Mouse (Mus musculus): ENCODE data around the gene Gm11213. TPM values are rescaled to one million over a fixed set of nuclear protein-coding genes. Genes with fewer than 3 reads are reported as not detected.

Gm11213 gene
- total RNA-seq, 2 experiments from 2014 or later, result not detected

- intact Hi-C loops (cut with DNase I), result no loop called here
- DNase-seq, result no peak
These were observed 22.5 kb downstream of the Gm11213 start for GRCm38 (mm10) chr4:63582580-63582979.

- DNase-seq, result no peak
- intact Hi-C loops (cut with DNase I), result no loop called here
These were observed 25.0 kb downstream of the Gm11213 start for GRCm38 (mm10) chr4:63580078-63580477.

- intact Hi-C loops (cut with DNase I), result no loop called here
- no peak for DNase-seq
These were observed 25.4 kb downstream of the Gm11213 start for GRCm38 (mm10) chr4:63579649-63580048.

GRCm38 (mm10) chr4:63572621-63573020 is 32.4 kb downstream of the Gm11213 start:
- no peak for DNase-seq
- intact Hi-C loops (cut with DNase I), result no loop called here

GRCm38 (mm10) chr4:63570208-63570781 is 34.8 kb downstream of the Gm11213 start:
- no peak for DNase-seq
- intact Hi-C loops (cut with DNase I), result no loop called here

DNA sequence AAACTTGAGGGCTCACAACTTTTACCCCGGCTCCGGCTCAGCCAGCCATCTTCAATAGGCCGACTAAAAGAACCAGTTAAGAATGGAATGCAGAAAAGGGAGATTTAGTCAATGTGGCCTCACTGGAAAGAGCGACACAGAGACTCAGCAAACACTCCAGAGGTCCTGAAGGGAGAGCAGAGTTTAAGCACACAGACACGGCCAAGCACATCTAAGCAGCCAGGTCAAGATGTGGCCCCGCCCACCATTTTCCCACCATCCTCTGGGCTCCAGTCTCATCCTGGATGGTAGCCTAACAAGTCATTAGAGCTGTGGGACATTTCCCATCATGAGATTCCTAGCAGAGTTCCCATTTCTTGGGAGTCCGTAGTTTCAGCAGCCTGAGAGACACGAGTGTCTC is 35.7 kb downstream of the Gm11213 start:
- DNase-seq, result no peak
- intact Hi-C loops (cut with DNase I), result no loop called here

DNA sequence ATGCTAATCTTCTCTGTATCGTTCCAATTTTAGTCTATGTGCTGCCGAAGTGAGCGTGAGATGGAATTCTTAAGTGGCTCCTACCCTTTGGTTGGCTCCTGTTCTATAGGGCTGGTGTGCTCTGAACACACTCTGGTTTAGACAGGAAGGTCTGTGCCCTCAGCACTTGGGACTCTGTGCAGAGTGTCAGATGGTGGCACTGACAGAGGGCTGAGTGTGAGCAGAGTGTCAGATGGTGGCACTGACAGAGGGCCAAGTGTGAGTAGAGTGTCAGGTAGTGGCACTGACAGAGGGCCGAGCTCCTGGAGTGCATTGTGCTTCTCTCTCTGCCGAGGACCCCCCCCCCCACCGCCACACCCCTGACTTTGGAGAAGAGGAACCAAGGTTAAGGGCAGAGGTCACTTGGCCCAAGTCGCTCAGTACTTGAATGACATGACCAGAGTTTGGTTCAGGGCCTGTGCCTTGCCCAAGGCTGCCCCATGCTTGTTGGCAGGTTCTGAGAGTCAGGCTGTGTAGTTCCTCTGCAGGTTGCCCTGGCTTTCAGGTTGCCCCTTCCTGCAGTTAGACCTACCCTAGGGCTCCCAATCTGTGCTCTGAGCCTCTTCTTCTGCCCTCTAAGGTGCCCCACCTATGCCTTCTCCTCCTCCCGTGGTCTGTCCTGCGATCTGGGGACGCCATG is 37.2 kb downstream of the Gm11213 start:
- DNase-seq, result no peak
- intact Hi-C loops (cut with DNase I), result no loop called here

GRCm38 (mm10) chr4:63562742-63563141 is 42.3 kb downstream of the Gm11213 start:
- no peak for DNase-seq
- intact Hi-C loops (cut with DNase I), result no loop called here

GRCm38 (mm10) chr4:63561861-63562675 is 43.0 kb downstream of the Gm11213 start:
- no peak for DNase-seq
- intact Hi-C loops (cut with DNase I), result no loop called here

DNA sequence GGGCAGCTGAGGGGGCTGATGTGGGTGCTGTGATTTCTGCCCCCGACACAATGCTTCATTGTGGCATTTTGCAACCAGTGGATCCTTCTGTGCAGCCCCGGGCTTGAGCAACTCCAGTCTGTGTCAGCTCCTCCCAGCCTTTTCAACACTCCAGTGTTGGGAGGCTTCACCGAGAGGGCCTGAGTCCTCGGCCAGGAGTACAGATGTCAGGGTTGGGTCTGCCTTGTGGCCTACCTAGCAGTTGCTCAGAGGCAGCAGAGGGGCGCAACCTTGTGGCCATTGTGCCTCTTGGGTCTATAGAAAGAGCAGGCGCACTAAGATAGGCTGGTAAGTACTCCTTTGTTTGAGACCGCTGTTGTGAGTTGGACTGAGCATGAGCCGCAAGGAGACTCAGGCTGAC is 45.0 kb downstream of the Gm11213 start:
- DNase-seq, result no peak
- intact Hi-C loops (cut with DNase I), result no loop called here

- intact Hi-C loops (cut with DNase I), result no loop called here
These were observed 45.8 kb downstream of the Gm11213 start for GRCm38 (mm10) chr4:63559127-63559697.

DNA sequence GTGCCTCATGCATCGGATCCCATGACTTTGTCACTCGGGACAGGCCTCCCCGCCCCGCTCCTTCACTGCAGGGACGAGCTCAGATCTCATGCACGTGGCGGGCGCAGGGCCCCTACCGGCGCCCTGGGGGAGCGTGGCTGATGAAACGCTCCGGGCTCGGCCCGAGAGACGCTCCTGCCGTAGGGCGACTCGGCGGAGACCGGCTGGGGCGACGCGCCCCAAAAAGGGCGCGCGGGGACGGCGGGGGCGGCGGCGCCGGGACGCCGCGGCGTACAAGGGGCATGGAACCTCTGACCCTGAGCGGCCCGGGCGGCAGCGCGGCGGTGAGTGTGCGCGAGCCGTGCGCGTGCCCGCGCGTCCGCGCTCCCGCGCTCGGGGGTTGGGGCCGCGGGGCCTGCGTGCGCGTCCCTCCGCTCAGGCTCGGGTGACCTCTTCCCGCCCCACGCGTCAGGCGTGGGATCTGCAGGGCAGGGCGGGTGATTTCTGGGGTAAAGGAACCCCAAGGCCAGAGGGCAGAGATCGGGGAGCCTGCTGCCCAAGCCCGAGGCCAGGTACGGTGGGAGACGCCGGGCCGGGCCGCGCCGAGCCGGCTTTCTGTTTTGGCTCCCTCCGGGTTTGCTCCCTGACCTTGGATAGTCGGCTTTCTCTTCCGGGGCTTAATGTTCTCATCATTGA is 46.5 kb downstream of the Gm11213 start, which contains the start of gene Tmem268:
Gene Tmem268, plus strand, starts transcription at position 375 of the 675 bp plus-strand sequence.
- peak; percentile 73 for DNase-seq
- intact Hi-C loops (cut with DNase I), result no loop called here

More at GRCm38 (mm10) chr4:63559127-63559697, 45.8 kb downstream of the Gm11213 start:
- DNase-seq, result no peak

DNA sequence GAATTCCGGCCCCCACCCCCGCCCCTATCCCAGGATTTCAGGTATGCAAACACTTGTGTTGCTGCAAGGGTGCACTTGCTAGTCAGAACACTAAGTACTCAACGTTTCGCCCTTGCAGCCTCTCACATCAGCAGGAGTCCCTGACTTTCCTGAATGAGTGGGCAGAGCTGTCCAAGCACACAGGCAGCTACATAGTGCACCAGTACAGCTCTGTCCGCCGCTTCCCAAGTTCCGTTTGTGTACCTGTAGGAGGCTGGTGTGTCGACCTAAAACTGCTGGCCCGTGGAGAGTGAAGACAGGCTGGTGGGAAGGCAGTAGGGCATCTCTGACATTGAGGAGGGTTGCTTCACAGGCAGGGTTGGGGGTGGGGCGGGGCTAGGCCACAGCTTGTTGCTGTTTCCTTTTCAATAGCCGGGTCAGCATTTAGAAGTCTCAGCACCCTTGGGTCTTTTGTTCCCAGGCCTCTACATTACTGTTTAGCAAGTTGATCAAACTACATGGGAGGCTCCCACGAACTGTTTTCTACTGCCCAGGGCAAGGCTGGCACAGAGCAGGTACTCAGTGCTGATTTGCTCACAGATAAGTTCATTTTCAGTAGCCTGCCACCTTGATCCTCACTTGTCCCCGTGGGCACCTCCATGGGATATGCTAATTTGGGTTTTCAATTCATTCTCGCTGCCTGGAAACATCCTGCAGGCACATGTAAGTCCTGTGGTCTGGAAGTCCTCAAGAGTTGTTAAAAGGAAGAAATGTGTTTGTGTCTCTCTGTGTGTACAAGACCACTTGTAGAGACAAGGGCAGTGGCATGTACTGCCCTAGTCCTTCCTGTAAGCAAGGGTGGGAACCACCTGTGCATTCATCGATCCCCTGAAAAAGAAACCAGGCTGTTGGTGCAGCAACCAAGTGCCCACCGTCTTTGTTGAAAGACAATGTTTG is 47.7 kb downstream of the Gm11213 start:
- DNase-seq, result no peak
- intact Hi-C loops (cut with DNase I), result no loop called here

GRCm38 (mm10) chr4:63556665-63557064 is 48.4 kb downstream of the Gm11213 start:
- intact Hi-C loops (cut with DNase I), result no loop called here
- no peak for DNase-seq

DNA sequence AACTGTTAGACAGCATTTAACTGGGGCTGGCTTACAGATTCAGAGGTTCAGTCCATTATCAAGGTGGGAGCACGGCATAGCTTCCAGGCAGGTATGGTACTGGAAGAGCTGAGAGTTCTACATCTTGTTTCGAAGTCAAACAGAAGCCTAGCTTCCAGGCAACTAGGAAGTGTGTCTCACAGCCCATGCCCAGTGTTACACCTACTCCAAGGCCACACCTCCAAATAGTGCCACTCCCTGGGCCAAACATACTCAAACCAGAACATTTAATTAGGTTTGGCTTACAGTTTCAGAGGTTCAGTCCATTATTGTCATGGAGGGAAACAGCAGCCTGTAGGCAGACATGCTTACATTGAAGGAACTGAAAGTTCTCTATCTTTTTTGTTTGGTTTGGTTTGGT is 50.0 kb downstream of the Gm11213 start:
- no peak for DNase-seq
- intact Hi-C loops (cut with DNase I), result no loop called here

- intact Hi-C loops (cut with DNase I), result no loop called here
- DNase-seq, result no peak
These were observed 50.4 kb downstream of the Gm11213 start for GRCm38 (mm10) chr4:63554616-63555015.

GRCm38 (mm10) chr4:63553789-63554576 is 51.1 kb downstream of the Gm11213 start:
- DNase-seq, result no peak
- intact Hi-C loops (cut with DNase I), result no loop called here

GRCm38 (mm10) chr4:63552865-63553264 is 52.2 kb downstream of the Gm11213 start:
- intact Hi-C loops (cut with DNase I), result no loop called here
- no peak for DNase-seq

DNA sequence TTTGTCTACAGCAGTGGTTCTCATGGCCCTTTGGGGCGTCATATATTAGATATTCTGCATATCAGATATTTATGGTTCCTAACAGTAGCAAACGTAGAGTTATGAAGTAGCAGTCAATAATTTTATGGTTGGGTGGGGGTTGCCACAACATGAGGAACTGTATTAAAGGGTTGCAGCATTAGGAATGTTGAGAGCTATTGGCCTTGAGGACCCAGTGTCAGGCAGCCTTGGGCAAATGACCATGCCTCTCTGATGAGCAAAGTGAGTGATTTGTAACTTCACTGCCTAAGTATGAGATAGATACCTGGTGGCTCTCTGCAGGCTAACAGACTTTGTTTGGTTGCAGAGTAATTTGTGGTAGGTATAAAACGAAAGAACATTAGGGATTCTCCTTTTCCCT is 54.2 kb downstream of the Gm11213 start:
- no peak for DNase-seq
- intact Hi-C loops (cut with DNase I), result no loop called here
